Mouse (Mus musculus) small intestine, adult 2 months (tissue): ENCODE measurements around the gene Alox12. TPM values are rescaled to one million over a fixed set of nuclear protein-coding genes. Genes with fewer than 3 reads are reported as not detected.
A peak's percentile ranks its signal among the peaks of the same experiment; 100 is the strongest.

Source experiments
- H3K27ac ChIP-seq: fragments of 200-500 bp; 2 replicates; pipeline ENCODE4 v1.5.1; 2012; ENCODE audit warnings: low read depth, low read length, control low read depth, inconsistent platforms; ENCODE audit not compliant: insufficient read depth
- H3K27me3 ChIP-seq: fragments of 200-500 bp; 2 replicates; pipeline ENCODE4 v1.6.1; 2012; ENCODE audit warnings: mild to moderate bottlenecking, moderate library complexity, low read length, inconsistent platforms; ENCODE audit not compliant: control insufficient read depth, insufficient read depth
- H3K36me3 ChIP-seq: fragments of 200-500 bp; 2 replicates; pipeline ENCODE4 v1.6.1; 2012; ENCODE audit warnings: mild to moderate bottlenecking, low read length, control low read depth, inconsistent platforms; ENCODE audit not compliant: control insufficient read depth, insufficient read depth
- H3K4me1 ChIP-seq: fragments of 200-500 bp; 2 replicates; pipeline ENCODE4 v1.6.1; 2012; ENCODE audit warnings: low read length, inconsistent platforms, mixed read lengths; ENCODE audit not compliant: control insufficient read depth, insufficient read depth, insufficient read length
- H3K4me3 ChIP-seq: fragments of 200-500 bp; 2 replicates; pipeline ENCODE4 v1.5.1; 2012; ENCODE audit warnings: low read depth, mild to moderate bottlenecking, control low read depth, inconsistent platforms, low read length, moderate library complexity
- CTCF ChIP-seq: fragments of 200-500 bp; IDR thresholded peaks from 2 replicates; pipeline ENCODE4 v1.5.1; 2012; ENCODE audit warnings: low read depth, mild to moderate bottlenecking, control low read depth, inconsistent platforms, low read length, moderate library complexity, mixed read lengths; ENCODE audit not compliant: insufficient replicate concordance, insufficient read length; ENCODE audit errors: extremely low read depth
- POLR2A ChIP-seq: fragments of 200-500 bp; IDR thresholded peaks from 2 replicates; pipeline ENCODE4 v1.6.1; 2012; ENCODE audit warnings: low read depth, mild to moderate bottlenecking, control low read depth, inconsistent platforms, low read length, moderate library complexity
- WGBS: fragments of 180-500 bp; shearing (Covaris S2); methylation state at CpG from one replicate; pipeline ENCODE4 v1.1.7; 2018; 5-methylcytosine and 5-hydroxymethylcytosine counted together
- polyA plus RNA-seq: library from polyadenylated mRNA; depleted of rRNA; stranded (reverse); fragments of >200 nt; gene quantifications from 2 replicates; pipeline ENCODE4 v1.2.3, GENCODE M21; 2012

Alox12 gene
- polyA plus RNA-seq, 1 experiment, result 1.6 TPM

- no peaks in the 10 kb centered on the region for H3K27me3 ChIP-seq
- H3K27ac ChIP-seq, result no peak overlapping the region
- peak overlapping the region; percentile 63; the same call in 1 of the 2 replicates for H3K4me3 ChIP-seq
- 57% methylated on average over 18 of the region's 18 CpGs for WGBS
- H3K4me1 ChIP-seq, result peaks cover 25% of the 10 kb centered on the region
- H3K36me3 ChIP-seq, result no peaks in the 10 kb centered on the region
- TF ChIP-seq CTCF, result no peak
- TF ChIP-seq POLR2A, result no peak
These were observed 40.3 kb downstream of the Alox12 start for GRCm38 (mm10) chr11:70214856-70215209.

- Histone ChIP-seq H3K4me1 (peaks cover 25% of the 10 kb centered on the region), H3K36me3 (no peaks in the 10 kb centered on the region), H3K27ac (no peak overlapping the region), H3K27me3 (no peaks in the 10 kb centered on the region), H3K4me3 (peak overlapping the region; percentile 63)
- TF ChIP-seq POLR2A, result no peak
- TF ChIP-seq CTCF, result no peak
- WGBS, result 2% methylated on average over 46 of the region's 46 CpGs
These were observed 40.8 kb downstream of the Alox12 start for GRCm38 (mm10) chr11:70214191-70214855.

- H3K27ac ChIP-seq, result no peak overlapping the region
- peaks cover 19% of the 10 kb centered on the region for H3K4me1 ChIP-seq
- TF ChIP-seq POLR2A (no peak), CTCF (no peak)
- peak overlapping the region; percentile 63 for H3K4me3 ChIP-seq
- WGBS, result 6% methylated on average over 26 of the region's 26 CpGs
- H3K27me3 ChIP-seq, result no peaks in the 10 kb centered on the region
- H3K36me3 ChIP-seq, result no peaks in the 10 kb centered on the region
These were observed 41.4 kb downstream of the Alox12 start for GRCm38 (mm10) chr11:70213736-70214135.

GRCm38 (mm10) chr11:70212896-70213295 is 42.3 kb downstream of the Alox12 start:
- Histone ChIP-seq H3K4me1 (peaks cover 14% of the 10 kb centered on the region), H3K4me3 (no peak overlapping the region), H3K27me3 (no peaks in the 10 kb centered on the region), H3K27ac (peak overlapping the region; percentile 15; the same call in 1 of the 2 replicates), H3K36me3 (no peaks in the 10 kb centered on the region)
- WGBS, result 6% methylated on average over 9 of the region's 9 CpGs
- TF ChIP-seq POLR2A, result no peak
- no peak for TF ChIP-seq CTCF

- peak within 1 kb of the TSS; percentile 63 for H3K4me3 ChIP-seq
- TF ChIP-seq POLR2A (no peak), CTCF (no peak)
- peaks cover 9% of the 10 kb centered on the region for H3K4me1 ChIP-seq
- no peaks in the 10 kb centered on the region for H3K36me3 ChIP-seq
- 35% methylated on average over 6 of the region's 6 CpGs for WGBS
- H3K27me3 ChIP-seq, result no peaks in the 10 kb centered on the region
- H3K27ac ChIP-seq, result peak within 1 kb of the TSS; percentile 15; the same call in 1 of the 2 replicates
These were observed 42.7 kb downstream of the Alox12 start, which contains the start of gene Slc16a11 for GRCm38 (mm10) chr11:70212423-70212822. Slc16a11 (plus strand) TSS chr11:70212752.

- TF ChIP-seq CTCF (no peak), POLR2A (no peak)
- Histone ChIP-seq H3K4me1 (peaks cover 9% of the 10 kb centered on the region), H3K27ac (no peak overlapping the region), H3K27me3 (no peaks in the 10 kb centered on the region), H3K36me3 (no peaks in the 10 kb centered on the region), H3K4me3 (no peak overlapping the region)
- WGBS, result 69% methylated on average over 6 of the region's 6 CpGs
These were observed 43.2 kb downstream of the Alox12 start for GRCm38 (mm10) chr11:70211972-70212371.

- Histone ChIP-seq H3K27ac (no peak overlapping the region), H3K4me3 (no peak overlapping the region), H3K27me3 (no peaks in the 10 kb centered on the region), H3K4me1 (peaks cover 9% of the 10 kb centered on the region), H3K36me3 (no peaks in the 10 kb centered on the region)
- TF ChIP-seq CTCF, result no peak
- TF ChIP-seq POLR2A, result no peak
- WGBS, result 92% methylated on average over 2 of the region's 2 CpGs
These were observed 44.5 kb downstream of the Alox12 start for GRCm38 (mm10) chr11:70210681-70211080.

GRCm38 (mm10) chr11:70208778-70209388 is 46.3 kb downstream of the Alox12 start:
- Histone ChIP-seq H3K4me3 (no peak overlapping the region), H3K27me3 (no peaks in the 10 kb centered on the region), H3K36me3 (no peaks in the 10 kb centered on the region), H3K27ac (no peak overlapping the region), H3K4me1 (peaks cover 2% of the 10 kb centered on the region)
- 59% methylated on average over 5 of the region's 5 CpGs for WGBS
- TF ChIP-seq CTCF (no peak), POLR2A (no peak)
